Mouse (Mus musculus): Measurements from ENCODE around the gene Ly6c1. TPM values are rescaled to one million over a fixed set of nuclear protein-coding genes. Genes with fewer than 3 reads are reported as not detected.

Ly6c1 gene
- polyA plus RNA-seq (2017; shearing (Covaris generic)), result 100 to 1,000 TPM; 137 to 430 TPM

DNA sequence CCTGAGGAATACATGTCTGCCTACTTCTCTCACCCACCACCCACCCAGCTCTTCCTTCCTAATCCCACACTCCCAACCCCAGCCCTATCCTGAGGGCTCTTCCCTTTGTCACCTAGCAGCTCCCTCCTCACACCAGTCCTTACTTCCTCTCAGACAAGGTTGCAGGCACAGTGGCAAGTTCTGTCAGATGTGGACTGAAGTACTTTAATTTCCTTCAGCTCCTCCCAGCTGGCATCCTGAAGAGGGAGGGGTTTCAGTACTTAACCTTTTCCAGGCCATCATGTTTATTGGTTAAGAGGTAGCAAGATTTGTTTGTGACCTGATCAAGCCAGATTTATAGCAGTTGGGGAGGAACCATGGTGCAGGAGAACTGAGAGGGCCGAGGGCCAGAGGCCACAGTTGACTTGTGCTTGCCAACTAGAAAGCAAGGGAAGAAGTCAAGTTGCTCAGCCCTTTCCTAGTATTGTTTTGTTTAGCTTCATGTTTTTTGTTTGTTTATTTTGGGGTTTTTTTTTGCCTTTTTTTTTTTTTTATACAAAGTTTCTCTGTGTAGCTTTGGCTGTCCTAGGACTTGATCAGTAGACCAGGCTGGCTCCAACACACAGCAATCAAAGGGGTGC is at the start of gene Ly6c1:
TSS of gene Ly6c1 (minus strand) at position 189 of the 620 bp plus-strand sequence.

Other genes starting within 250 kb of the Ly6c1 start
- not detected for gene Gml2, start 229.8 kb downstream of the Ly6c1 start, polyA plus RNA-seq (2017; shearing (Covaris generic))
- 1 to 10 TPM; 2.3 to 2.8 TPM for gene 2010109I03Rik, start 151.8 kb downstream of the Ly6c1 start, polyA plus RNA-seq (2017; shearing (Covaris generic))
- gene Ly6i, start 65.4 kb downstream of the Ly6c1 start, polyA plus RNA-seq (2017; shearing (Covaris generic)), result under 1 TPM; 0.58 to 0.87 TPM
- gene Ly6a, start 50.8 kb downstream of the Ly6c1 start, polyA plus RNA-seq (2017; shearing (Covaris generic)), result 100 to 1,000 TPM; 537 to 915 TPM
- gene Ly6c2, start 63.1 kb upstream of the Ly6c1 start, polyA plus RNA-seq (2017; shearing (Covaris generic)), result 100 to 1,000 TPM in 1 of 2 experiments, 1 to 10 TPM in 1; 6.6 to 137 TPM
- gene Ly6g, start 106.4 kb upstream of the Ly6c1 start, polyA plus RNA-seq (2017; shearing (Covaris generic)), result not detected
- gene BC025446, start 167.5 kb upstream of the Ly6c1 start, polyA plus RNA-seq (2017; shearing (Covaris generic)), result not detected
- 1 to 10 TPM in 1 of 2 experiments, not detected in 1; 1.6 TPM for gene Ly6f, start 219.6 kb upstream of the Ly6c1 start, polyA plus RNA-seq (2017; shearing (Covaris generic))